Mouse (Mus musculus) neural tube, embryonic 15.5 days (tissue): ENCODE measurements around the gene Trmt44. TPM values are rescaled to one million over a fixed set of nuclear protein-coding genes. Genes with fewer than 3 reads are reported as not detected.

Source experiments
- ATAC-seq: fragments of 200-750 bp; cut with Nextera tagmentation; 2 replicates; pipeline ENCODE4 v1.8.0; 2017; ENCODE audit warnings: mild to moderate bottlenecking, moderate TSS enrichment, moderate library complexity; ENCODE audit not compliant: low FRiP score
- H3K27ac ChIP-seq: fragments of 300-500 bp; sonication (generic); replicated peaks from 2 replicates; pipeline ENCODE4 v1.5.1; 2015; ENCODE audit warnings: mild to moderate bottlenecking, inconsistent platforms
- H3K27me3 ChIP-seq: fragments of 300-500 bp; sonication (generic); replicated peaks from 2 replicates; pipeline ENCODE4 v1.6.1; 2015; ENCODE audit warnings: inconsistent platforms
- H3K36me3 ChIP-seq: fragments of 300-500 bp; sonication (generic); 2 replicates; pipeline ENCODE4 v1.6.1; 2015; ENCODE audit warnings: inconsistent platforms
- H3K4me1 ChIP-seq: fragments of 300-500 bp; sonication (generic); 2 replicates; pipeline ENCODE4 v1.6.1; 2015; ENCODE audit warnings: inconsistent platforms
- H3K4me2 ChIP-seq: fragments of 300-500 bp; sonication (generic); 2 replicates; pipeline ENCODE4 v1.6.1; 2015; ENCODE audit warnings: inconsistent platforms, mild to moderate bottlenecking, moderate library complexity
- H3K4me3 ChIP-seq: fragments of 300-500 bp; sonication (generic); replicated peaks from 2 replicates; pipeline ENCODE4 v1.5.1; 2015; ENCODE audit warnings: mild to moderate bottlenecking, inconsistent platforms
- H3K9ac ChIP-seq: fragments of 300-500 bp; sonication (generic); replicated peaks from 2 replicates; pipeline ENCODE4 v1.6.1; 2015; ENCODE audit warnings: mild to moderate bottlenecking, inconsistent platforms
- H3K9me3 ChIP-seq: fragments of 300-500 bp; sonication (generic); replicated peaks from 2 replicates; pipeline ENCODE4 v1.6.1; 2016; ENCODE audit warnings: inconsistent platforms
- WGBS: fragments of 180-500 bp; shearing (Covaris S2); methylation state at CpG from one replicate; pipeline ENCODE4 v1.1.7; 2015; ENCODE audit warnings: mixed read lengths; 5-methylcytosine and 5-hydroxymethylcytosine counted together
- polyA plus RNA-seq: library from polyadenylated mRNA; unstranded; fragments of >200 nt; fragmentation: Nextera tagmentation; extraction: Ambion mirVana; gene quantifications from 2 replicates; pipeline ENCODE4 v1.2.1, GENCODE M21; 2015

Trmt44 gene
- polyA plus RNA-seq, 1 experiment from 2014 or later, result 5.3 TPM

- no peak overlapping the region for H3K4me2 ChIP-seq
- H3K36me3 ChIP-seq, result peaks cover 38% of the 10 kb centered on the region
- H3K9me3 ChIP-seq, result no peaks in the 10 kb centered on the region
- H3K9ac ChIP-seq, result no peak overlapping the region
- no peak for ATAC-seq
- peaks cover 23% of the 10 kb centered on the region for H3K4me1 ChIP-seq
- no peak overlapping the region for H3K27ac ChIP-seq
- WGBS, result 91% methylated on average over 7 of the region's 7 CpGs
- H3K27me3 ChIP-seq, result no peaks in the 10 kb centered on the region
- no peak overlapping the region for H3K4me3 ChIP-seq
These were observed 31.9 kb upstream of the Trmt44 start for GRCm38 (mm10) chr5:35606800-35607199.

GRCm38 (mm10) chr5:35605355-35605754 is 30.5 kb upstream of the Trmt44 start:
- 86% methylated on average over 7 of the region's 7 CpGs for WGBS
- H3K27me3 ChIP-seq, result no peaks in the 10 kb centered on the region
- no peaks in the 10 kb centered on the region for H3K9me3 ChIP-seq
- H3K4me3 ChIP-seq, result no peak overlapping the region
- H3K4me2 ChIP-seq, result no peak overlapping the region
- no peak overlapping the region for H3K27ac ChIP-seq
- ATAC-seq, result no peak
- no peak overlapping the region for H3K9ac ChIP-seq
- H3K4me1 ChIP-seq, result peaks cover 23% of the 10 kb centered on the region
- peaks cover 50% of the 10 kb centered on the region for H3K36me3 ChIP-seq

GRCm38 (mm10) chr5:35601526-35601925 is 26.7 kb upstream of the Trmt44 start:
- ATAC-seq, result no peak
- no peaks in the 10 kb centered on the region for H3K4me1 ChIP-seq
- H3K27me3 ChIP-seq, result no peaks in the 10 kb centered on the region
- no peaks in the 10 kb centered on the region for H3K9me3 ChIP-seq
- no peak overlapping the region for H3K4me2 ChIP-seq
- no peak overlapping the region for H3K9ac ChIP-seq
- peaks cover 74% of the 10 kb centered on the region for H3K36me3 ChIP-seq
- WGBS, result 89% methylated on average over 8 of the region's 8 CpGs
- H3K27ac ChIP-seq, result no peak overlapping the region
- H3K4me3 ChIP-seq, result no peak overlapping the region

- Histone ChIP-seq H3K4me2 (no peak overlapping the region), H3K27me3 (no peaks in the 10 kb centered on the region), H3K9ac (no peak overlapping the region), H3K27ac (no peak overlapping the region), H3K9me3 (no peaks in the 10 kb centered on the region), H3K36me3 (peaks cover 66% of the 10 kb centered on the region), H3K4me3 (no peak overlapping the region), H3K4me1 (no peaks in the 10 kb centered on the region)
- no peak for ATAC-seq
- 90% methylated on average over 11 of the region's 11 CpGs for WGBS
These were observed 25.4 kb upstream of the Trmt44 start for GRCm38 (mm10) chr5:35600233-35600632.

GRCm38 (mm10) chr5:35596169-35597160 is 21.6 kb upstream of the Trmt44 start:
- H3K4me1 ChIP-seq, result no peaks in the 10 kb centered on the region
- H3K4me3 ChIP-seq, result no peak overlapping the region
- no peaks in the 10 kb centered on the region for H3K9me3 ChIP-seq
- WGBS, result 89% methylated on average over 18 of the region's 18 CpGs
- no peak overlapping the region for H3K9ac ChIP-seq
- no peak for ATAC-seq
- peaks cover 63% of the 10 kb centered on the region for H3K36me3 ChIP-seq
- H3K27ac ChIP-seq, result no peak overlapping the region
- no peaks in the 10 kb centered on the region for H3K27me3 ChIP-seq
- no peak overlapping the region for H3K4me2 ChIP-seq

- Histone ChIP-seq H3K4me2 (no peak overlapping the region), H3K4me1 (no peaks in the 10 kb centered on the region), H3K27ac (no peak overlapping the region), H3K4me3 (no peak overlapping the region), H3K9me3 (peaks cover 3% of the 10 kb centered on the region; the same call in 1 of the 2 replicates), H3K36me3 (peaks cover 64% of the 10 kb centered on the region), H3K9ac (no peak overlapping the region), H3K27me3 (no peaks in the 10 kb centered on the region)
- 14% methylated on average over 4 of the region's 4 CpGs for WGBS
- no peak for ATAC-seq
These were observed 20.8 kb upstream of the Trmt44 start for GRCm38 (mm10) chr5:35595706-35596105.

- 87% methylated on average over 4 of the region's 4 CpGs for WGBS
- peaks cover 64% of the 10 kb centered on the region for H3K36me3 ChIP-seq
- H3K4me2 ChIP-seq, result no peak overlapping the region
- no peak overlapping the region for H3K4me3 ChIP-seq
- peaks cover 3% of the 10 kb centered on the region; the same call in 1 of the 2 replicates for H3K9me3 ChIP-seq
- no peaks in the 10 kb centered on the region for H3K27me3 ChIP-seq
- no peaks in the 10 kb centered on the region for H3K4me1 ChIP-seq
- ATAC-seq, result no peak
- no peak overlapping the region for H3K27ac ChIP-seq
- no peak overlapping the region for H3K9ac ChIP-seq
These were observed 19.9 kb upstream of the Trmt44 start for GRCm38 (mm10) chr5:35594768-35595167.

- Histone ChIP-seq H3K9ac (no peak overlapping the region), H3K4me1 (no peaks in the 10 kb centered on the region), H3K36me3 (peaks cover 67% of the 10 kb centered on the region), H3K4me3 (no peak overlapping the region), H3K27me3 (no peaks in the 10 kb centered on the region), H3K4me2 (no peak overlapping the region), H3K9me3 (peaks cover 3% of the 10 kb centered on the region; the same call in 1 of the 2 replicates), H3K27ac (no peak overlapping the region)
- 85% methylated on average over 6 of the region's 6 CpGs for WGBS
- no peak for ATAC-seq
These were observed 18.4 kb upstream of the Trmt44 start for GRCm38 (mm10) chr5:35593272-35593671.

GRCm38 (mm10) chr5:35592824-35593223 is 18.0 kb upstream of the Trmt44 start:
- H3K9me3 ChIP-seq, result peaks cover 3% of the 10 kb centered on the region; the same call in 1 of the 2 replicates
- H3K9ac ChIP-seq, result no peak overlapping the region
- H3K4me2 ChIP-seq, result no peak overlapping the region
- H3K27ac ChIP-seq, result no peak overlapping the region
- H3K4me3 ChIP-seq, result no peak overlapping the region
- ATAC-seq, result no peak
- no peaks in the 10 kb centered on the region for H3K27me3 ChIP-seq
- peaks cover 67% of the 10 kb centered on the region for H3K36me3 ChIP-seq
- H3K4me1 ChIP-seq, result no peaks in the 10 kb centered on the region
- WGBS, result 85% methylated on average over 4 of the region's 4 CpGs

- 87% methylated on average over 21 of the region's 21 CpGs for WGBS
- no peak overlapping the region for H3K4me2 ChIP-seq
- ATAC-seq, result no peak
- H3K9me3 ChIP-seq, result peaks cover 3% of the 10 kb centered on the region; the same call in 1 of the 2 replicates
- no peak overlapping the region for H3K27ac ChIP-seq
- H3K4me3 ChIP-seq, result no peak overlapping the region
- H3K4me1 ChIP-seq, result no peaks in the 10 kb centered on the region
- peaks cover 69% of the 10 kb centered on the region for H3K36me3 ChIP-seq
- H3K9ac ChIP-seq, result no peak overlapping the region
- H3K27me3 ChIP-seq, result no peaks in the 10 kb centered on the region
These were observed 17.3 kb upstream of the Trmt44 start for GRCm38 (mm10) chr5:35592081-35592736.

- no peaks in the 10 kb centered on the region for H3K27me3 ChIP-seq
- no peak overlapping the region for H3K4me3 ChIP-seq
- ATAC-seq, result no peak
- 94% methylated on average over 4 of the region's 4 CpGs for WGBS
- H3K9ac ChIP-seq, result no peak overlapping the region
- peaks cover 3% of the 10 kb centered on the region; the same call in 1 of the 2 replicates for H3K9me3 ChIP-seq
- H3K4me1 ChIP-seq, result no peaks in the 10 kb centered on the region
- peaks cover 69% of the 10 kb centered on the region for H3K36me3 ChIP-seq
- no peak overlapping the region for H3K27ac ChIP-seq
- no peak overlapping the region for H3K4me2 ChIP-seq
These were observed 16.6 kb upstream of the Trmt44 start for GRCm38 (mm10) chr5:35591497-35591896.
